Mouse (Mus musculus): ENCODE results near the gene Plekha4. TPM values are rescaled to one million over a fixed set of nuclear protein-coding genes. Genes with fewer than 3 reads are reported as not detected.
"Not testable (repeated sequence)": the region's sequence is repeated elsewhere in the genome, so short reads cannot be mapped to it uniquely, and the experiment has no call there.

Gene Plekha4
- polyA plus RNA-seq, 1 experiment from 2014 or later = 2.9 TPM

DNA sequence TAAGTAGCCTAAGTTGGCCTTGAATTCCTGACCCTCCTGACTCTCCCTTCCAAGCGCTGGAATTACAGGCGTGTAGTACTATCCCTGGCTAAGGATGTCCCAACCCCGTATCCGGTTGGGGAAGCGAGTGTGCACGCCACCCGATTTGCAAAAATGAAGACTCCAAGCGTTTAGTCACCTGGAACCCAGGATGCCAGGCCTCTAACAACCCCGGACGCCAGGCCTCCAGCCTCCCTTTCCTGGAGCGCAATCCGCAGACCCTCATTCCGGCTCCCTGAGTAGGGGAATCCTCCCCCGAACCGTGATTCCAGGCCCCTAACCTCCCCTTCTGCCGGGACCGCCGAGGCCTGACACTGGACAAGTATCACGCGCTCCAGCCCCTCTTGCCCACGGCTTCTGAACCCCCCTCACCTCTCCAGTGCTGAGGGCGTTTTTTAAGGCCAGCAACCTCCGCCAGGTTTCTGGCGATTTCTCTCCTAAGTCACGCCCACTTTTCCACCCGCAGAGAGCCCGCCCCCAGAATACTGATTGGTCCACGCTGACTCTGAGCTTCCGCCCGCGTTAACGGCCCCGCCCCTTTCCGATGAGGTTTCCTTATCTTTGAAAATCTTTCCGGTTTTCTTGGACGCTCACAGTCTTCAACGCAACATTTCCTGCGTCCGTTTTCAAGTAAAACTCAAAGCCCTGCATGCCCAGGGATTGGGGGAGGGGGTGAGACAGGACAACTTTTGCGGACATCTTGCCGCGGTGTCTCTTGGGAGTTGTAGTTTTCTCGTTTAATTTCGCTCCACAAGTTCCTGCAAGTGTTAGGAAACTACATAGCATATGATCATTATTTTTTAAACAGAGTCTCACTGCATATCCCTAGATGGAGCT lies 16.0 kb upstream of the Plekha4 start, which contains the start of gene Nucb1:
TSS of gene Nucb1 (minus strand) at position 495 of the 876 bp plus-strand sequence.
- H3K9me3 ChIP-seq = no peaks in the 10 kb centered on the region

DNA sequence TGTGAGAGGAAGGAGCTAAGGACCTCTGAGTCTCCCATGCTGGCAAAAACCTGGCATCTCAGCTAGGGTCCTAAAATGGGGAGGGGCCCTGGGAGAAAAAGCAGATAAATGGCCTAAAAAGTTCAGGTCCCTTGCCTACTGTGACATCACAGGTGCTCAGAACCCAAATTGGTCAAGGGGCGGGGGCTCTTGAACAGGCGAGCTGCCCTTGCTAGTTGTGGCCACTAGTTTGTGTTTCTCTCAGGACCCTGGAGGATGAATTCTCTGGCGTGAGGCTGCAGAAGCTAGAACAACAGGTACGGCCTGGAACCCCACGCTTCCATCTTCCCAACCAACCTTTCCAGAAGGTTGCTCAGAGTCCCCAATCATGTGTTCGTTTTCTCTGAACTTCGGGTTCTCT lies 11.7 kb upstream of the Plekha4 start:
- 81% methylated on average over 7 of the region's 7 CpGs for WGBS
- Histone ChIP-seq H3K4me3 (no peak overlapping the region), H3K27me3 (no peaks in the 10 kb centered on the region), H3K9ac (no peak overlapping the region), H3K4me1 (peaks cover 13% of the 10 kb centered on the region), H3K9me3 (no peaks in the 10 kb centered on the region), H3K4me2 (no peak overlapping the region), H3K36me3 (no peaks in the 10 kb centered on the region), H3K27ac (peak overlapping the region; percentile 44)
- no peak for ATAC-seq (ENCODE audit: insufficient number of reproducible peaks, insufficient read depth, low FRiP score, low TSS enrichment, low read depth)

More for the DNA sequence above, 16.0 kb upstream of the Plekha4 start, which contains the start of gene Nucb1:
- no peaks in the 10 kb centered on the region for H3K27me3 ChIP-seq
- H3K9ac ChIP-seq = peak within 1 kb of the TSS; percentile 85
- WGBS = under 1% methylated on average over 44 of the region's 44 CpGs
- peaks cover 30% of the 10 kb centered on the region for H3K36me3 ChIP-seq
- H3K4me1 ChIP-seq = peaks cover 18% of the 10 kb centered on the region
- H3K4me2 ChIP-seq = peak within 1 kb of the TSS; percentile 99
- ATAC-seq (ENCODE audit: insufficient number of reproducible peaks, insufficient read depth, low FRiP score, low TSS enrichment, low read depth) = peak; percentile 89
- peak within 1 kb of the TSS; percentile 79 for H3K4me3 ChIP-seq
- peak within 1 kb of the TSS; percentile 94 for H3K27ac ChIP-seq

DNA sequence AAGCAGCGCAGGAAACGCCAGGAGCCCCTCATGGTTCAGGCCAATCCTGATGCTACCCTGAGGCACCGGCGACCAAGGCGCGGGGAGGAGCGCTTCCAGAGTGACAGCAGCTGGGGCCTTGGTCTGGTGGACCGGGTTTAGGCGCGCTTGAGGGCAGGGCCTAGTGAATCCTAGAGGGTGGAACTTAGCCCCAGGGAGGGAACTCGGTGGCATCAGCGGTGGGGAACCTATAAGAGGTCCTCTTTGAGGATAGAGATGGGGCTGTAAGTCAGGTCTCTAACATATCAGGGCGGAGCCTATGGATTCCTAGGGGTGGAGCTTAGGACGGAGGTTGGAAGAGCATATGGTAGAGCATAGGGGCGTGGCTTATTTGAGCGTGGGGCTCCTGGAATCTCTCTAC lies 10.7 kb upstream of the Plekha4 start:
- 0 out of 2 replicates have a peak overlapping the region, but pooled peaks have one; percentile 7 for H3K4me3 ChIP-seq
- ATAC-seq (ENCODE audit: insufficient number of reproducible peaks, insufficient read depth, low FRiP score, low TSS enrichment, low read depth) = peak; percentile 54; the same call in 1 of the 2 replicates
- no peak overlapping the region for H3K9ac ChIP-seq
- H3K36me3 ChIP-seq = no peaks in the 10 kb centered on the region
- peak overlapping the region; percentile 27 for H3K4me2 ChIP-seq
- H3K27me3 ChIP-seq = no peaks in the 10 kb centered on the region
- H3K27ac ChIP-seq = peak overlapping the region; percentile 66; the same call in 1 of the 2 replicates
- no peaks in the 10 kb centered on the region for H3K9me3 ChIP-seq
- H3K4me1 ChIP-seq = peaks cover 10% of the 10 kb centered on the region
- 14% methylated on average over 16 of the region's 16 CpGs for WGBS

DNA sequence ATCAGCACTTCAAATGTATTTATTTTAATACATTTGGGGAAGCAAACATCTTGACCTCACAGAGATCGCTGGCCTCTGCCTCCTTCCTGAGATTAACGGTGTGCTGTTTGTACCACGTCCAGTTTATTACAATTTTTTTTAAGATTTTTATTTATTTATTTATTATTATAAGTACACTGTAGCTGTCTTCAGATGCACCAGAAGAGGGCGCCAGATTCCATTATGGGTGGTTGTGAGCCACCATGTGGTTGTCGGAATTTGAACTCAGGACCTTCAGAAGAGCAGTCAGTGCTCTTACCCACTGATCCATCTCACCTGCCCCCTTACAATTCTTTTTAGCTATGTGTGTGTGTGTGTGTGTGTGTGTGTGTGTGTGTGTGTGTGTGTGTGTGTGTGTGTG lies 9.3 kb upstream of the Plekha4 start:
- not testable (repeated sequence) for H3K27me3 ChIP-seq; ATAC-seq (ENCODE audit: insufficient number of reproducible peaks, insufficient read depth, low FRiP score, low TSS enrichment, low read depth); H3K9me3 ChIP-seq; H3K4me2 ChIP-seq; H3K36me3 ChIP-seq; H3K27ac ChIP-seq; H3K9ac ChIP-seq; H3K4me3 ChIP-seq
- 75% methylated on average over 5 of the region's 5 CpGs for WGBS
- H3K4me1 ChIP-seq = peaks cover 14% of the 10 kb centered on the region

DNA sequence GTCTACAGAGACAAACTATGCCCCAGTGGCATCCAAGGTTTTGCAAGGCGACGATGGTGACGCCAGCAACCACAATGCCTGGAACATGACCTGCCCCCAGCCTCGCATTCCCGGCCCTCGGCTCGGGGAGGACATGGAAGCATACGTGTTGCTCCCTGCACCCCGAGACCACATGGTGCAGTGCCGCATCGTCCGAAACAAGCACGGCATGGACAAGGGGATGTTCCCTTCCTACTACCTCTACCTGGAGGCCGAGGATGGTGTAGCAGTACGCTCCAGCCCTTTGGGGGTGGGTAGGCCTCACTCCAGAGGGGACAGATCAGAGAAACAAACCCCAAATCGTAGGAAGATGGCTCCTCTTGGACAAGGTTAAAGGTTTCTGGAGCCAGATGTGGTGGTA lies 7.5 kb upstream of the Plekha4 start:
- Histone ChIP-seq H3K4me3 (no peak overlapping the region), H3K27me3 (no peaks in the 10 kb centered on the region), H3K36me3 (peaks cover 14% of the 10 kb centered on the region), H3K9me3 (no peaks in the 10 kb centered on the region), H3K4me1 (peaks cover 26% of the 10 kb centered on the region), H3K4me2 (no peak overlapping the region), H3K9ac (no peak overlapping the region), H3K27ac (no peak overlapping the region)
- ATAC-seq (ENCODE audit: insufficient number of reproducible peaks, insufficient read depth, low FRiP score, low TSS enrichment, low read depth) = no peak
- 94% methylated on average over 16 of the region's 16 CpGs for WGBS

DNA sequence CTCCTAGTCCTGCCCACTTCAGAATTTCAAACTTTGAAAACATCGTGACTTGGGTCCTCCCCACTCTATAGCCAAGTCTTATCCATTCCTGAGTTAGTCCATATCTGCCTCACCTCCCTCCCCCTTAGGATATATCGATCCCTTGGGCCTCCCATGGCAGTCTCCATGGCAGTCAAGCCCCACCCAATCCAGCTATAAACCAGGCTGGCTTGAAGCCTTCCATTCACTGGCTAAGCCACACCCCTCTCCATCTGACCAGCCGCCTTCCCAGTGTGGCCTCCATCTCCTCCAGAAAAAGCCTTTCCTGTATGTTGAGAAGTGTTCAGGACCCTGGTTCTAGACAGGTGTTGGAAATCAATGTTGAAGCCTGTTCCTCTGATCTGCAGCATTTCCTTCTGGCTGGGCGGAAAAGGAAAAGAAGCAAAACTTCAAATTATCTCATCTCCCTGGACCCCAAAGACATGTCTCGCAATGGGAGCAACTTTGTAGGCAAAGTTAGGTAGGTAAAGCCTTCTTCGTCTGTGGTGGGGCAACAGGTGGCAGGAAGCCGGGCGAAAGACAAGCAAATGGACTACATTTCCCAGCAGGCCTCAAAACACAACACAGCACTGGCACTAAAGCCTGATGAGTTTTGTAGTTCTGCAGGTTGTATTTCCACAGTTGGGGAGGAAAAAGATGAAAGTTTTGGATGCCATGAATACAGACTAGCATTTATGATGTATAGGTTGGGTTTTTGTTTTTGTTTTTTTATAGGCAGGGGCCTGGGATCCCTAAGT lies 6.6 kb upstream of the Plekha4 start:
- Histone ChIP-seq H3K9ac (no peak overlapping the region), H3K4me2 (no peak overlapping the region), H3K4me1 (peaks cover 33% of the 10 kb centered on the region), H3K27ac (no peak overlapping the region), H3K9me3 (no peaks in the 10 kb centered on the region), H3K36me3 (peaks cover 17% of the 10 kb centered on the region), H3K27me3 (no peaks in the 10 kb centered on the region), H3K4me3 (no peak overlapping the region)
- no peak for ATAC-seq (ENCODE audit: insufficient number of reproducible peaks, insufficient read depth, low FRiP score, low TSS enrichment, low read depth)
- 80% methylated on average over 8 of the region's 8 CpGs for WGBS

DNA sequence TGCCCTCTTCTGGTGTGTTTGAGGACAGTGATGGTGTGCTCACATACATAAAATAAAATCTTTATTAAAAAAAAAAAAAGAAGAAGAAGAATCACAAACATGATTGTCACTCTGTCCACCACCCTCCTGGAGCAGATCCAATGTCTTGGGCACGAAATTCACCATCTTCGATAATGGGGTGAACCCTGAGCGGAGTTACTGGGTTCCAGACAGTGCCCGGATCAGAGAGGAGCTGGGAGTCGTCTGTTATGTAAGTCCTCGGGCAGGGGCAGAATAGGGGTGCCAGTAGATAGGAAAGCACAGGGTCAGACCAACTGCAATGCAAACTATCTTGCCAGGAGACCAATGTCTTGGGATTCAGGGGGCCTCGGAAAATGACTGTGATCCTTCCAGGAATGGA lies 5.5 kb upstream of the Plekha4 start:
- Histone ChIP-seq H3K9ac (no peak overlapping the region), H3K4me3 (no peak overlapping the region), H3K27me3 (no peaks in the 10 kb centered on the region), H3K36me3 (peaks cover 17% of the 10 kb centered on the region), H3K4me1 (peaks cover 35% of the 10 kb centered on the region), H3K9me3 (no peaks in the 10 kb centered on the region), H3K4me2 (no peak overlapping the region), H3K27ac (no peak overlapping the region; the same call in 1 of the 2 replicates)
- WGBS = 93% methylated on average over 7 of the region's 7 CpGs
- ATAC-seq (ENCODE audit: insufficient number of reproducible peaks, insufficient read depth, low FRiP score, low TSS enrichment, low read depth) = no peak

DNA sequence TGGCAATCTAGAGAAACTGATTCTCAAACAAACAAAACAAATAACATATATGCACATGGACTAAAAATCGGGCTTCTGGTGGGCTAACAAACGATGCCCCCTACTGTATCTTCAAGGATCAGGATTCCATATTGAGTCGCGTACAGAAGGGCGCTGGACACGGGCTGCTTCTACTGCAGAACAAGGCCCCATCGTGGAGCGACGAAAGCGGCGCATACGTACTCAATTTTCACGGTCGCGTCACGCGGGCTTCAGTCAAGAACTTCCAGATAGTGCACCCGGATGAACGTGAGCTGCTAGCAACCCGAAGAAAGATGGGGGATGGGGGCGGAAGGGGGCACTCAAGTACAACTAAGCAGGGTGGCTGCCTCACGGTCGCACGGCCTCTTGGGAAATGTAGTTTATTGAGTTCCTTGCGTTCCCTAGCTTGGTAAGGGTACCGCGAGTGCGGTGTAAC lies 4.4 kb upstream of the Plekha4 start:
- peak overlapping the region; percentile 51 for H3K4me3 ChIP-seq
- under 1% methylated on average over 28 of the region's 28 CpGs for WGBS
- ATAC-seq (ENCODE audit: insufficient number of reproducible peaks, insufficient read depth, low FRiP score, low TSS enrichment, low read depth) = peak; percentile 78
- H3K9me3 ChIP-seq = no peaks in the 10 kb centered on the region
- peaks cover 34% of the 10 kb centered on the region for H3K4me1 ChIP-seq
- peak overlapping the region; percentile 61 for H3K4me2 ChIP-seq
- H3K9ac ChIP-seq = peak overlapping the region; percentile 73
- H3K27me3 ChIP-seq = no peaks in the 10 kb centered on the region
- peaks cover 17% of the 10 kb centered on the region for H3K36me3 ChIP-seq
- H3K27ac ChIP-seq = peak overlapping the region; percentile 92

DNA sequence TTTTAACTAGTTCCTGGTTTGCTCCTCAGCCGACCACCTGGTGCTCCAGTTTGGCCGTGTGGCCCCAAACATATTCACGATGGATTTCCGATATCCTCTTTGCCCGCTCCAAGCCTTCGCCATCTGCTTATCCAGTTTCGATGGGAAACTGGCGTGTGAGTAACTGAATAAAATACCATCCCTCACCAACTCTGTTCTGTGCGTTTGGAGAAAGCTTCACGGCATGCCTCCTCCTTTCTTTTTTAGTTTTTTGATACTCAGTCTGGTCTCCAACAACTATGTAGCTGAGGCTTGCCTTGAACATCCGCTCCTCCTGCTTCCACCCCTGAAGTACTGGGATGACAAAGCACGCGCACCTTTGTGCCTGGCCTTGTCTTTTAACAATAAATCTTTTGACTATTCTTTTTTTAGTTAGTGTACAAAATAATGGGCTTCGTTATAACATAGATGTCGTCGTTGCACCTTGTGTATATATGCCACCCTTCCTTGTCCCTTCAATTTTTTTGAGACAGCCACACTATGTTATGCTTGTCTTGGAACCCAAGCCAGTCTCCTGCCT lies 3.9 kb upstream of the Plekha4 start:
- H3K27ac ChIP-seq = peak overlapping the region; percentile 92
- 53% methylated on average over 16 of the region's 16 CpGs for WGBS
- peaks cover 36% of the 10 kb centered on the region for H3K4me1 ChIP-seq
- ATAC-seq (ENCODE audit: insufficient number of reproducible peaks, insufficient read depth, low FRiP score, low TSS enrichment, low read depth) = no peak
- peak overlapping the region; percentile 51 for H3K4me3 ChIP-seq
- H3K27me3 ChIP-seq = no peaks in the 10 kb centered on the region
- peak overlapping the region; percentile 73; the same call in 1 of the 2 replicates for H3K9ac ChIP-seq
- peaks cover 17% of the 10 kb centered on the region for H3K36me3 ChIP-seq
- H3K4me2 ChIP-seq = peak overlapping the region; percentile 61
- H3K9me3 ChIP-seq = no peaks in the 10 kb centered on the region

DNA sequence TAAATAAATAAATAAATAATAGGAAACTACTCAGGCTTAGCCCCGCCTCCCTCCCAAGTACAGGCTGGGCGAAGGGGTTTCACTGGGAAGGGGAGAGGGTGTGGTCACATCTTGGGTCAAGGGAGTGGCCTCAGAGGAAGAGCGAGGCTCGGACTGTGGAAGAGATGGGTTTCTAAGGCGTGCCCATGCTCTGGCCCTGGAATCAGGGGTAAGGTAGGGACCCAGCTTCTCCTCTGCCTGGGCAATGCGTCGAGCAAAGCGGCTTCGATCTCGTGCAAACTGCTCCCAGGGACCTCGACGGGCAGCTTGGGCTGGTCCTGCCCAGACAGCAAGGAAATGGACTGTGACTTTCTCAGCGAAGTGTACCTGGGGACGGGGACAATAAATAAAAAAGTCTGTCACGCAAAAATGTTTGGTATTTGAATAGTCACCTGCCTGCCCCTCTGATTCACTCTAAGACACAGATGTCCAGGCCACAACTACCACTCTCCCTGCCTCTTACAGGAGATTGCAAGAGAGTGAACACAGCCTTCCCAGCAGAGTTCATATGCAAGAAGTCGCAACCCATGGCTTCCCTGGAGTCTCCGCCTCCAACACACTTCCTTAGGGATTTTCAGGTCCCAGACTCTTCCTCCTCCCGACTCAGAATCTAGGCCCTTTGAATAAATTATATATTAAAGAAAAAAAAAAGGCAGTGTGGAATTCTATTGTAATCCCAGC lies 3.0 kb upstream of the Plekha4 start:
- Histone ChIP-seq H3K4me2 (peak overlapping the region; percentile 30), H3K9ac (0 out of 2 replicates have a peak overlapping the region, but pooled peaks have one; percentile 40), H3K36me3 (peaks cover 17% of the 10 kb centered on the region), H3K27me3 (no peaks in the 10 kb centered on the region), H3K4me1 (peaks cover 36% of the 10 kb centered on the region), H3K9me3 (no peaks in the 10 kb centered on the region), H3K4me3 (peak overlapping the region; percentile 9; the same call in 1 of the 2 replicates), H3K27ac (no peak overlapping the region)
- 0 out of 2 replicates have a peak, but pooled peaks have one; percentile 21 for ATAC-seq (ENCODE audit: insufficient number of reproducible peaks, insufficient read depth, low FRiP score, low TSS enrichment, low read depth)
- WGBS = 69% methylated on average over 18 of the region's 18 CpGs
